In genomic region chr17:5233991-5234390, GRCm38 (mm10) we compare ENCODE assay signal across 31 mouse cellular contexts.
DNase-seq lines count a peak whose midpoint lies in the region; ATAC-seq and TF ChIP-seq lines count a peak whose summit lies in the region.
"Had no signal": no experiment of that assay in that cellular context is flagged by ENCODE, and none has a peak within 500 bp of the region (broad histone marks: within the 10 kb centered on the region; RNA-seq: fewer than 3 reads in every experiment).

No protein-coding gene starts in this region.

- intact Hi-C loops in left cerebral cortex, postnatal 25 days (cut with DNase I) = no loop called here

- no peaks in the 10 kb centered on the region for H3K36me3 ChIP-seq in C2C12 (ENCODE audit: control insufficient read depth, insufficient read depth)
- no peaks in the 10 kb centered on the region for H3K36me3 ChIP-seq in limb, embryonic 10.5 days
- H3K36me3 ChIP-seq in limb, embryonic 13.5 days = no peaks in the 10 kb centered on the region
- H3K36me3 ChIP-seq: embryonic facial prominence, embryonic 10.5 days; embryonic facial prominence, embryonic 13.5 days; forebrain, embryonic 12.5 days; forebrain, embryonic 15.5 days; heart, embryonic 12.5 days; heart, embryonic 15.5 days; hindbrain, embryonic 10.5 days; hindbrain, embryonic 13.5 days; intestine, embryonic 15.5 days had no signal

- no peak overlapping the region for H3K4me2 ChIP-seq in limb, embryonic 13.5 days (replicated peaks)
- H3K4me2 ChIP-seq: embryonic facial prominence, embryonic 13.5 days; forebrain, embryonic 12.5 days; forebrain, embryonic 15.5 days; heart, embryonic 12.5 days; heart, embryonic 15.5 days; hindbrain, embryonic 13.5 days; intestine, embryonic 15.5 days had no signal

- no peak overlapping the region for H3K9ac ChIP-seq in limb, embryonic 13.5 days
- H3K9ac ChIP-seq: embryonic facial prominence, embryonic 13.5 days; forebrain, embryonic 12.5 days; forebrain, embryonic 15.5 days; heart, embryonic 12.5 days; heart, embryonic 15.5 days; hindbrain, embryonic 13.5 days; intestine, embryonic 15.5 days had no signal

- peaks cover 46% of the 10 kb centered on the region for H3K79me2 ChIP-seq in C2C12 (ENCODE audit: control insufficient read depth, insufficient read depth)

- ATAC-seq in limb, embryonic 13.5 days (ENCODE audit: low FRiP score, low read depth) = no peak
- ATAC-seq: activated CD4-positive, CD25-positive, alpha-beta regulatory T cell, adult 4 months; CD4-positive, CD25-positive, alpha-beta regulatory T cell, adult 4 months; forebrain, embryonic 15.5 days; hindbrain, embryonic 16.5 days; intestine, embryonic 15.5 days had no signal

- 88% methylated on average over 1 of the region's 1 CpGs for WGBS in limb, embryonic 10.5 days
- 96% methylated on average over 1 of the region's 1 CpGs for WGBS in limb, embryonic 13.5 days

- H3K4me3 ChIP-seq in C2C12 (ENCODE audit: insufficient read depth, poor library complexity, severe bottlenecking) = no peak overlapping the region
- no peak overlapping the region for H3K4me3 ChIP-seq in limb, embryonic 10.5 days
- H3K4me3 ChIP-seq in limb, embryonic 13.5 days = no peak overlapping the region
- H3K4me3 ChIP-seq: embryonic facial prominence, embryonic 10.5 days; embryonic facial prominence, embryonic 13.5 days; erythroblast, embryonic 14.5 days; forebrain, embryonic 12.5 days; forebrain, embryonic 15.5 days; heart, embryonic 12.5 days; heart, embryonic 15.5 days; hindbrain, embryonic 10.5 days; hindbrain, embryonic 13.5 days; intestine, embryonic 15.5 days had no signal

- no peak for TF ChIP-seq CTCF in C2C12 (IDR thresholded peaks at IDR 0.05; ENCODE audit: control insufficient read depth, insufficient read depth, insufficient read length)

- peaks cover 99% of the 10 kb centered on the region for H3K4me1 ChIP-seq in limb, embryonic 10.5 days
- peaks cover 96% of the 10 kb centered on the region for H3K4me1 ChIP-seq in limb, embryonic 13.5 days

- H3K27me3 ChIP-seq in C2C12 (ENCODE audit: control insufficient read depth, insufficient read depth, insufficient read length) = no peaks in the 10 kb centered on the region
- no peaks in the 10 kb centered on the region for H3K27me3 ChIP-seq in limb, embryonic 10.5 days (ENCODE audit: low read depth, poor library complexity, severe bottlenecking)
- 0 out of 2 replicates have a peak, but pooled peaks cover 5% of the 10 kb centered on the region for H3K27me3 ChIP-seq in limb, embryonic 13.5 days
- H3K27me3 ChIP-seq: embryonic facial prominence, embryonic 13.5 days; forebrain, embryonic 12.5 days; forebrain, embryonic 15.5 days; heart, embryonic 12.5 days; heart, embryonic 15.5 days; hindbrain, embryonic 13.5 days; intestine, embryonic 15.5 days had no signal

- peaks cover 5% of the 10 kb centered on the region for H3K79me3 ChIP-seq in C2C12 (ENCODE audit: low read depth)

- peak overlapping the region; percentile 82 for H3K27ac ChIP-seq in limb, embryonic 10.5 days
- peak overlapping the region; percentile 15; the same call in 1 of the 2 replicates for H3K27ac ChIP-seq in limb, embryonic 13.5 days
- H3K27ac ChIP-seq: embryonic facial prominence, embryonic 13.5 days; forebrain, embryonic 12.5 days; forebrain, embryonic 15.5 days; heart, embryonic 15.5 days; hindbrain, embryonic 10.5 days; hindbrain, embryonic 13.5 days; intestine, embryonic 15.5 days had no signal

- peak; percentile 41 for DNase-seq in 3134 (ENCODE audit: extremely low read depth, insufficient read length, low spot score)
- no peak for DNase-seq in limb, embryonic 10.5 days (ENCODE audit: low spot score)
- DNase-seq in right cerebral cortex, postnatal 14 days = no peak
- no peak for DNase-seq in left cerebral cortex, postnatal 25 days (ENCODE audit: low spot score in 2 of 2)
- DNase-seq in cerebellum, adult 18-20 months = no peak
- no peak for DNase-seq in frontal cortex, postnatal 25 days (ENCODE audit: low spot score in 2 of 2)
- DNase-seq: adrenal gland, adult 8-10 months; adrenal gland, postnatal 25 days; cerebellum, adult 2 months; cerebellum, adult 9-11 months; cerebellum, postnatal 36 days; embryo, embryonic 11 days; gastrocnemius, postnatal 25 days; heart, adult 18-20 months; heart, postnatal 10 days; heart, postnatal 36 days had no signal

- no peaks in the 10 kb centered on the region for H3K9me3 ChIP-seq in limb, embryonic 10.5 days (replicated peaks)
- H3K9me3 ChIP-seq in limb, embryonic 13.5 days = no peaks in the 10 kb centered on the region
- H3K9me3 ChIP-seq: embryonic facial prominence, embryonic 10.5 days; embryonic facial prominence, embryonic 13.5 days; forebrain, embryonic 12.5 days; forebrain, embryonic 15.5 days; heart, embryonic 12.5 days; heart, embryonic 15.5 days; hindbrain, embryonic 10.5 days; hindbrain, embryonic 13.5 days; intestine, embryonic 15.5 days had no signal

- H3ac ChIP-seq in C2C12 (ENCODE audit: control insufficient read depth, insufficient read length, low read depth) = no peak overlapping the region

TF ChIP-seq in C2C12, 6 proteins besides CTCF, POLR2A, EP300 and RAD21:
- TF ChIP-seq FOSL1 (IDR thresholded peaks at IDR 0.05; ENCODE audit: insufficient read depth, low read length, poor library complexity, severe bottlenecking) (peak; percentile 16), MAX (IDR thresholded peaks at IDR 0.05) (no peak)
